In the genomic region with DNA sequence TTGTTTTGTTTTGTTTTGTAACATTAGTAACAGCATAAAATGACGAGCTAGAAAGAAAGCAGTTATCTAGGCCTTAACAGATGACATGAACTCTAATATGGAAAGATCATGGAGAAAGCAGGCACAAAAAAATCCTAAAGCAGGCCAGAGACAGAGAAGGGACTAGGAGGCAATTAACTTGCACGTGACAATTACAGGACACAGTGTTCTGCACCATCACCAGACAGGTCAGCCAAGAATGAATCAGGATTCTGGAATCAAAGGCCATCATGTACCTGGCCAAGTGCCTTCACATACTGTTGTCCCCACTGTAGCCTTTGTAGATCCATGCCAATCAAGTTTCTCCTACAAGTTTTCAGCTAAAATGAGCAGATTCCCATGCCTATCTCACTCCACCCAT, we compare ENCODE assay signal across 29 mouse cellular contexts. TPM values are rescaled to one million over a fixed set of nuclear protein-coding genes. Genes with fewer than 3 reads are reported as not detected.
"Had no signal": no experiment of that assay in that cellular context is flagged by ENCODE, and none has a peak within 500 bp of the region (broad histone marks: within the 10 kb centered on the region; RNA-seq: fewer than 3 reads in every experiment).

No protein-coding gene starts in this region.

RNA-seq across cellular contexts. Expression of a gene that starts 42.3 kb away (rescaled TPM):
- total RNA-seq: common myeloid progenitor, adult 5-6 weeks; forebrain, postnatal 0 days; gastrocnemius, adult 18-20 months; gastrocnemius, adult 2 months; gastrocnemius, adult 8-10 months; gastrocnemius, postnatal 10 days; gastrocnemius, postnatal 14 days; gastrocnemius, postnatal 25 days; gastrocnemius, postnatal 36 days; granulocyte monocyte progenitor cell, adult 5-6 weeks; heart, adult 18-20 months had no signal
- polyA plus RNA-seq: cerebellum, adult 2 months; cortical plate, adult 2 months; embryonic facial prominence, embryonic 10.5 days; embryonic facial prominence, embryonic 11.5 days; embryonic facial prominence, embryonic 12.5 days; embryonic facial prominence, embryonic 13.5 days; embryonic facial prominence, embryonic 14.5 days; embryonic facial prominence, embryonic 15.5 days; forebrain, embryonic 10.5 days; forebrain, embryonic 11.5 days; forebrain, embryonic 12.5 days; forebrain, embryonic 13.5 days; forebrain, embryonic 14.5 days; forebrain, embryonic 15.5 days; forebrain, embryonic 16.5 days; forebrain, postnatal 0 days; frontal cortex, adult 2 months; gonadal fat pad, adult 2 months had no signal

RNA-seq across cellular contexts. Expression of a gene that starts 47.4 kb away (rescaled TPM):
- total RNA-seq: common myeloid progenitor, adult 5-6 weeks; forebrain, postnatal 0 days; gastrocnemius, postnatal 14 days; gastrocnemius, postnatal 25 days; gastrocnemius, postnatal 36 days; granulocyte monocyte progenitor cell, adult 5-6 weeks; heart, adult 18-20 months had no signal
- polyA plus RNA-seq: cerebellum, adult 2 months; cortical plate, adult 2 months; embryonic facial prominence, embryonic 10.5 days; embryonic facial prominence, embryonic 11.5 days; embryonic facial prominence, embryonic 12.5 days; embryonic facial prominence, embryonic 13.5 days; embryonic facial prominence, embryonic 14.5 days; embryonic facial prominence, embryonic 15.5 days; erythroblast, embryonic 14.5 days; forebrain, embryonic 10.5 days; forebrain, embryonic 11.5 days; forebrain, embryonic 12.5 days; forebrain, embryonic 13.5 days; forebrain, embryonic 14.5 days; forebrain, embryonic 15.5 days; forebrain, embryonic 16.5 days; forebrain, postnatal 0 days; frontal cortex, adult 2 months; gonadal fat pad, adult 2 months had no signal
